Mouse (Mus musculus) neural tube, embryonic 12.5 days (tissue): ENCODE data around the gene Anxa1. TPM values are rescaled to one million over a fixed set of nuclear protein-coding genes. Genes with fewer than 3 reads are reported as not detected.

ENCODE experiments used
- ATAC-seq: fragments of 200-750 bp; cut with Nextera tagmentation; 2 replicates; pipeline ENCODE4 v1.8.0; 2017; ENCODE audit warnings: low read depth, mild to moderate bottlenecking, moderate TSS enrichment, moderate library complexity; ENCODE audit not compliant: low FRiP score
- H3K27ac ChIP-seq: fragments of 300-500 bp; sonication (generic); 2 replicates; pipeline ENCODE4 v1.5.1; 2016
- H3K27me3 ChIP-seq: fragments of 300-500 bp; sonication (generic); replicated peaks from 2 replicates; pipeline ENCODE4 v1.6.1; 2016; ENCODE audit warnings: mild to moderate bottlenecking
- H3K36me3 ChIP-seq: fragments of 300-500 bp; sonication (generic); 2 replicates; pipeline ENCODE4 v1.6.1; 2016; ENCODE audit warnings: mild to moderate bottlenecking
- H3K4me1 ChIP-seq: fragments of 300-500 bp; sonication (generic); 2 replicates; pipeline ENCODE4 v1.6.1; 2016
- H3K4me2 ChIP-seq: fragments of 300-500 bp; sonication (generic); replicated peaks from 2 replicates; pipeline ENCODE4 v1.6.1; 2016; ENCODE audit warnings: mild to moderate bottlenecking
- H3K4me3 ChIP-seq: fragments of 300-500 bp; sonication (generic); 2 replicates; pipeline ENCODE4 v1.5.1; 2016
- H3K9ac ChIP-seq: fragments of 300-500 bp; sonication (generic); 2 replicates; pipeline ENCODE4 v1.6.1; 2016; ENCODE audit warnings: mild to moderate bottlenecking
- H3K9me3 ChIP-seq: fragments of 300-500 bp; sonication (generic); 2 replicates; pipeline ENCODE4 v1.6.1; 2016; ENCODE audit warnings: mild to moderate bottlenecking
- WGBS: fragments of 180-500 bp; shearing (Covaris S2); methylation state at CpG from one replicate; pipeline ENCODE4 v1.1.7; 2016; 5-methylcytosine and 5-hydroxymethylcytosine counted together
- polyA plus RNA-seq: library from polyadenylated mRNA; unstranded; fragments of >200 nt; fragmentation: Nextera tagmentation; extraction: Ambion mirVana; gene quantifications from 2 replicates; pipeline ENCODE4 v1.2.1, GENCODE M21; 2016

The Anxa1 gene
- polyA plus RNA-seq = 3.6 and 4.1 TPM in 2 replicates

- Histone ChIP-seq H3K4me2 (no peak within 1 kb of the TSS), H3K4me3 (no peak within 1 kb of the TSS), H3K9me3 (no peaks in the 10 kb centered on the region), H3K36me3 (no peaks in the 10 kb centered on the region), H3K27ac (no peak within 1 kb of the TSS), H3K27me3 (no peaks in the 10 kb centered on the region), H3K4me1 (no peaks in the 10 kb centered on the region), H3K9ac (no peak within 1 kb of the TSS)
- ATAC-seq = no peak
- 73% methylated on average over 5 of the region's 5 CpGs for WGBS
Observed at GRCm38 (mm10) chr19:20390455-20390994, at the start of gene Anxa1. Gene Anxa1 (minus strand): TSS chr19:20390944.

GRCm38 (mm10) chr19:20437043-20437442 lies 46.3 kb upstream of the Anxa1 start:
- Histone ChIP-seq H3K9me3 (no peaks in the 10 kb centered on the region), H3K4me2 (no peak overlapping the region)
- ATAC-seq = no peak

GRCm38 (mm10) chr19:20434541-20434940 lies 43.8 kb upstream of the Anxa1 start:
- Histone ChIP-seq H3K36me3 (no peaks in the 10 kb centered on the region), H3K4me1 (no peaks in the 10 kb centered on the region), H3K4me3 (no peak overlapping the region), H3K9ac (no peak overlapping the region), H3K27ac (no peak overlapping the region), H3K4me2 (no peak overlapping the region), H3K9me3 (no peaks in the 10 kb centered on the region), H3K27me3 (no peaks in the 10 kb centered on the region)
- 0 out of 2 replicates have a peak, but pooled peaks have one; percentile 68 for ATAC-seq
- WGBS = 13% methylated on average over 3 of the region's 3 CpGs

More at GRCm38 (mm10) chr19:20437043-20437442, 46.3 kb upstream of the Anxa1 start:
- H3K27ac ChIP-seq = no peak overlapping the region
- no peaks in the 10 kb centered on the region for H3K36me3 ChIP-seq
- H3K27me3 ChIP-seq = no peaks in the 10 kb centered on the region
- no peak overlapping the region for H3K4me3 ChIP-seq
- H3K4me1 ChIP-seq = no peaks in the 10 kb centered on the region
- 69% methylated on average over 5 of the region's 5 CpGs for WGBS
- H3K9ac ChIP-seq = no peak overlapping the region

- no peaks in the 10 kb centered on the region for H3K36me3 ChIP-seq
- WGBS = 82% methylated on average over 5 of the region's 5 CpGs
- no peaks in the 10 kb centered on the region for H3K9me3 ChIP-seq
- no peak overlapping the region for H3K4me2 ChIP-seq
- no peak for ATAC-seq
- no peak overlapping the region for H3K9ac ChIP-seq
- no peak overlapping the region for H3K27ac ChIP-seq
- H3K27me3 ChIP-seq = no peaks in the 10 kb centered on the region
- no peaks in the 10 kb centered on the region for H3K4me1 ChIP-seq
- no peak overlapping the region for H3K4me3 ChIP-seq
Observed at GRCm38 (mm10) chr19:20433966-20434365, 43.2 kb upstream of the Anxa1 start.

- no peaks in the 10 kb centered on the region for H3K4me1 ChIP-seq
- H3K36me3 ChIP-seq = no peaks in the 10 kb centered on the region
- ATAC-seq = no peak
- no peak overlapping the region for H3K4me3 ChIP-seq
- no peaks in the 10 kb centered on the region for H3K27me3 ChIP-seq
- WGBS = 70% methylated on average over 12 of the region's 12 CpGs
- no peak overlapping the region for H3K4me2 ChIP-seq
- H3K9ac ChIP-seq = no peak overlapping the region
- H3K27ac ChIP-seq = no peak overlapping the region
- no peaks in the 10 kb centered on the region for H3K9me3 ChIP-seq
Observed at GRCm38 (mm10) chr19:20426443-20427161, 35.9 kb upstream of the Anxa1 start.

GRCm38 (mm10) chr19:20411276-20411675 lies 20.5 kb upstream of the Anxa1 start:
- no peak for ATAC-seq
- WGBS = 90% methylated on average over 3 of the region's 3 CpGs

GRCm38 (mm10) chr19:20409541-20410528 lies 19.1 kb upstream of the Anxa1 start:
- Histone ChIP-seq H3K27ac (no peak overlapping the region), H3K4me1 (no peaks in the 10 kb centered on the region), H3K9ac (no peak overlapping the region), H3K27me3 (no peaks in the 10 kb centered on the region), H3K4me3 (no peak overlapping the region), H3K4me2 (no peak overlapping the region), H3K36me3 (no peaks in the 10 kb centered on the region), H3K9me3 (no peaks in the 10 kb centered on the region)
- ATAC-seq = no peak
- WGBS = 83% methylated on average over 9 of the region's 9 CpGs

More at GRCm38 (mm10) chr19:20411276-20411675, 20.5 kb upstream of the Anxa1 start:
- Histone ChIP-seq H3K4me1 (no peaks in the 10 kb centered on the region), H3K4me3 (no peak overlapping the region), H3K36me3 (no peaks in the 10 kb centered on the region), H3K9me3 (no peaks in the 10 kb centered on the region), H3K4me2 (no peak overlapping the region), H3K9ac (no peak overlapping the region), H3K27ac (no peak overlapping the region), H3K27me3 (no peaks in the 10 kb centered on the region)

GRCm38 (mm10) chr19:20406475-20406874 lies 15.7 kb upstream of the Anxa1 start:
- WGBS = 60% methylated on average over 3 of the region's 3 CpGs
- no peak for ATAC-seq
- H3K9me3 ChIP-seq = no peaks in the 10 kb centered on the region
- H3K4me2 ChIP-seq = no peak overlapping the region
- H3K27me3 ChIP-seq = no peaks in the 10 kb centered on the region
- H3K4me1 ChIP-seq = no peaks in the 10 kb centered on the region
- no peak overlapping the region for H3K27ac ChIP-seq
- H3K9ac ChIP-seq = no peak overlapping the region
- no peak overlapping the region for H3K4me3 ChIP-seq
- H3K36me3 ChIP-seq = no peaks in the 10 kb centered on the region

- 87% methylated on average over 4 of the region's 4 CpGs for WGBS
- ATAC-seq = no peak
- H3K9me3 ChIP-seq = no peaks in the 10 kb centered on the region
- H3K4me3 ChIP-seq = no peak overlapping the region
- H3K27me3 ChIP-seq = no peaks in the 10 kb centered on the region
- H3K9ac ChIP-seq = no peak overlapping the region
- H3K4me1 ChIP-seq = no peaks in the 10 kb centered on the region
- H3K36me3 ChIP-seq = no peaks in the 10 kb centered on the region
- no peak overlapping the region for H3K4me2 ChIP-seq
- H3K27ac ChIP-seq = no peak overlapping the region
Observed at GRCm38 (mm10) chr19:20405015-20405414, 14.3 kb upstream of the Anxa1 start.

- no peak overlapping the region for H3K4me3 ChIP-seq
- H3K9me3 ChIP-seq = no peaks in the 10 kb centered on the region
- no peaks in the 10 kb centered on the region for H3K36me3 ChIP-seq
- H3K27ac ChIP-seq = no peak overlapping the region
- 90% methylated on average over 3 of the region's 3 CpGs for WGBS
- H3K9ac ChIP-seq = no peak overlapping the region
- ATAC-seq = no peak
- no peaks in the 10 kb centered on the region for H3K27me3 ChIP-seq
- H3K4me2 ChIP-seq = no peak overlapping the region
- no peaks in the 10 kb centered on the region for H3K4me1 ChIP-seq
Observed at GRCm38 (mm10) chr19:20403740-20404139, 13.0 kb upstream of the Anxa1 start.

- H3K4me1 ChIP-seq = no peaks in the 10 kb centered on the region
- no peak overlapping the region for H3K4me2 ChIP-seq
- no peak overlapping the region for H3K4me3 ChIP-seq
- H3K27ac ChIP-seq = no peak overlapping the region
- no peaks in the 10 kb centered on the region for H3K9me3 ChIP-seq
- no peak overlapping the region for H3K9ac ChIP-seq
- no peaks in the 10 kb centered on the region for H3K36me3 ChIP-seq
- WGBS = 89% methylated on average over 1 of the region's 1 CpGs
- H3K27me3 ChIP-seq = no peaks in the 10 kb centered on the region
- no peak for ATAC-seq
Observed at GRCm38 (mm10) chr19:20403219-20403618, 12.5 kb upstream of the Anxa1 start.
